Mouse (Mus musculus) activated CD4-positive, CD25-positive, alpha-beta regulatory T cell, adult 4 months (primary cell): ENCODE data around the gene Ppp1r36. TPM values are rescaled to one million over a fixed set of nuclear protein-coding genes. Genes with fewer than 3 reads are reported as not detected.
"Not testable (repeated sequence)": the region's sequence is repeated elsewhere in the genome, so short reads cannot be mapped to it uniquely, and the experiment has no call there.

ENCODE experiments used
- ATAC-seq: one replicate; pipeline ENCODE4 v1.8.0; 2017
- polyA plus RNA-seq, 2 experiments: library from polyadenylated mRNA; unstranded; fragments of 100-300 nt; shearing (Covaris generic); gene quantifications; one replicate each; pipeline ENCODE4 v1.2.1; 2017

Gene Ppp1r36
- polyA plus RNA-seq, 2 experiments from 2014 or later: not detected

DNA sequence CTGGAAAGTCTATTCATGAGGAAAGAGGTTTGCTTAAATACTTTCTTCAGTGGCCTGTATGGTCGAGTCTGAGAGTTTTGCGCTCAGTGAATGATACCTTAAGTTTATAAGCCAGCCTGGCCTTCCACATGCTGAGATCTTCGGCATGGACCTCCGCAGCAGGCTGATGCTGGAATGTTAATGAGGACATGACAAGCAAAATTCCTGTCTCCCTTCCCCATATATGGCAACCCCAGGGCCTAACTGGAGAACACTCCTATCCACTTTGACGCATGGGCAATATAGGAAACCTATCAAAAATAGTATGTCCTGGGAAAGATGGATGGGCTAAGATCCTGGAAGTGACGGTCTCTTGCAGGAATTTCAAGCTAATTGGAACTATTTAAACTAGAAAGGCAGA lies 30.8 kb downstream of the Ppp1r36 start:
- ATAC-seq: no peak

DNA sequence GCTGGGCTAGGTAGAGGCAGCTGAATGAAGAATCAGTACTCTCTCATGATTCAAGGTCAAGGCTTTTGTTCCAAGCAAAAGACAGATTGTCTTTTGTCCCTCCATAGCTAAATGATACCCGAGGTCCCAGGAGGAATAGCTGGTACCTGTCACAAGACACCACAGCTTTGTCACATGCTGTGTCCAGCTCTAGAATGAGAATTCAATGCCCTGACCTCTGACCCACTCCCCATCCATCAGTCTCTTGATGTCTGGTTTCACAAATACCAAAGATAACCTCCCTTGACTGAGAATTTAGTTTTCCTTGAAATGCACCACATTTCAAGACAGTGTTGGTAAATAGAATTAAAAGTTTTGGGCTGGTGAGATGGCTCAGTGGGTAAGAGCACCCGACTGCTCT lies 34.9 kb downstream of the Ppp1r36 start:
- ATAC-seq: no peak

- not testable (repeated sequence) for ATAC-seq
These were observed 41.1 kb downstream of the Ppp1r36 start for GRCm38 (mm10) chr12:76458445-76458844.

DNA sequence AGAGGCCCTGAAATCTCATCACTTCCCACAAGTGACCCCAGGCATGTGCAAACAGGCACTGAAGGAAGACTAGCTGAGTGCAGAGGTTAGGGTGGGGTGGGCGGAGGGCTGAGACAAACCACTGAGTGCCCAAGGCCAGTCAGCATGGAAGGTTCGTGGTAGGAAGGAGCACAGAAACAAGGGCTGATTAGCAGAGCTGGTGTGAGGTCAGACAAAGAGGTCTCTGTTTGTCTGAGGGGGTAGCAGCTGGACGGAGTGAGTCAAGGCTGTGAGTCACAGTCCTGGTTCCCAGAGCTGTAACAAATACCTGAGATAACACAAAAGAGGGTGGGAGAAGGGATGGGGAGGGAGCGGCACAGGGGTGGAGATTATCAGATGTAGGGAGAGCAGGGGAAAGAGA lies 41.7 kb downstream of the Ppp1r36 start:
- ATAC-seq: no peak

GRCm38 (mm10) chr12:76463391-76463790 lies 46.1 kb downstream of the Ppp1r36 start:
- no peak for ATAC-seq

DNA sequence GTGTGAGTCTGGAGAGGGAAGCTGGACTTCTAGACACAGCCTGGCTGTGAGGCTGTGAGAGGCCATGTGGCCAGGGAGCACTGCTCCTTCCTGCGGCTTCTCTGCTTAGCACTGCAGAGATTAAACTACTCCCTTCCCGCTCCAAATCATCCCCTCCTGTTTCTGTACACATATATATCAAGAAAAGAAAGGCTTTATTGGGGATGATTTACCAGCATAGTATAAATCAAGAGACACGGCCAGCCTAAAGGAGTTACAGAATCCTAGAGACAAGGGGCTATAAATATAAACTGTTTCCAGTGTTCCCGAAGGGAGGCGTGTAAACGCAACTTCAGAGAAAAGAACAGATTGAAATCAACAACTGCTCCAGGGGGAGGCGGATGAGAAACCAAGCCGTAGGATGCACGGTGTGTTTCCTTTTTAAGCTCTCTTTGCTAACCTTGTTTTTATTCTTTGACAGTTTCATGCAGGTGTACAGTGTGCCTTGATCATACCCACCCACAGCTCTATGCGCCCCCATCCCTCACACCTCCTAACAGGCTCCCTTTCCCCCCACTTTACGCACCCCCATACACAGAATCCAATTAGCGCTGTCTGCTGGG lies 47.4 kb downstream of the Ppp1r36 start:
- ATAC-seq: no peak

DNA sequence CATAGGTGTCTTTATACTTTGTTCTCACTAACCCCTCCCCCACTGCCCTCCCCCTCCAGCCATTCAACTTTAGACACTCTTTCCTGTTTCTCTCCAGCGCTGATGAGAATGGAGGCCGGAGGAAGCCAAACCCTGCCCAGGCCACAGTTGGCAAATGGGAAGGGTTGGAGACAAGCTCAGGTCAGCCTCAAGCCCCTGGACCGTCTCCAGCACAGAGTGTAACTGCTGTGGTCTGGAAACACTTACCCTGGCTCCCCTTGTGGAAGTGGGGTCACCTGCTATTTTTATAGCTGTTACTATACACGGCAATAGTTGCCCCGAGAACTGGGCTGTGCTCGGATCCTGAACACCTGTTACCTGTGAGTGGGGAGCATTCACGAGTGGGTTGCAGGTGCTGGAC lies 49.3 kb downstream of the Ppp1r36 start:
- no peak for ATAC-seq

- no peak for ATAC-seq
These were observed 49.9 kb downstream of the Ppp1r36 start for GRCm38 (mm10) chr12:76467256-76467655.

DNA sequence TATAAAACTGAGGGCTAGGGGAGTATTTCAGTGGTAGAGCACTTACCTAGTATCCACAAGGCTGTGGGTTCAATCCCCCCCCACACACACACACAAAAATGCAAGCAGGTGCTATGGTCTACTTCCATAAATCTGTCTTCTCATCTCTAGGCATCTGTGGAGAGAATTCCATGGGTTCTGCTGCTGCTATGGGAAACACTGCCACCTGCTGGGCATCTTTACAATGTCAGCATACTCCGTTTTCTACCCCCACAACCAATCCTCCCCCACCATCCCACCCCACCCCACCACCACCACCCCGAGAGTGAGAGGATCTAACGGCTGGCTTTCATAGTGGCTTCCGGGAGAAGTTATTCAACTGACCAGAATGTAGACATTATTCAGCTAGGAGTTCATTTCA lies 54.7 kb downstream of the Ppp1r36 start:
- ATAC-seq: peak; percentile 46

DNA sequence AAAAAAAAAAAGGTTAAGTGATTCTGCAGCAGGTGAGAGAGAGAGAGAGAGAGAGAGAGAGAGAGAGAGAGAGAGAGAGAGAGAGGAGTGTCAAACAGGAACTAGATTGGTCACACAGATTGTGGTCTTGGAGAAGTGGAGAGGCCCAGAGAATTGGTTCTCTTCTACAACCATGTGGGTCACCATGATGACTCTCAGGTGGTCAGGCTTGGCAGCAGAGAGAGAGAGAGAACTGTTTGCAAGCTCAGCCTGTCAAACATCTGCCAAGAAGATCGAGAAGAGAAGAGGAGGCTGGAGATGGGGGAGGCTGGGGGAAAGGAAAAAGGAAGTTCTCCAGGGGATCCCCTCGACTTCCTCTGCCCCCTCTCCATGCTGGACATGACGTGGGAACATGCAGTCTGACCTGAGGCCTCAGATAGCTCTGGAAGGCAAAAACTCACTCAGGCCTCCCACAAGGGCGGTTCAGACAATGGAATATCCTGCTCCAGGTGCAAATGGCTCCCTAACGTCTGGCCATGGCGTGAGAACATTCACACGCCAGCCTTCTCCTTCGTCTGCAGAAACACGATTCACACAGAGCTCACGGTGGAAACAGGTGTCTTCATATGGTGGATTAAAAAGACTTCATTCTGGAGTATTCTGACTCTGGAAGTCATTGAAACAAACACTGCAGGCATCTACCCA lies 56.4 kb downstream of the Ppp1r36 start:
- no peak for ATAC-seq

DNA sequence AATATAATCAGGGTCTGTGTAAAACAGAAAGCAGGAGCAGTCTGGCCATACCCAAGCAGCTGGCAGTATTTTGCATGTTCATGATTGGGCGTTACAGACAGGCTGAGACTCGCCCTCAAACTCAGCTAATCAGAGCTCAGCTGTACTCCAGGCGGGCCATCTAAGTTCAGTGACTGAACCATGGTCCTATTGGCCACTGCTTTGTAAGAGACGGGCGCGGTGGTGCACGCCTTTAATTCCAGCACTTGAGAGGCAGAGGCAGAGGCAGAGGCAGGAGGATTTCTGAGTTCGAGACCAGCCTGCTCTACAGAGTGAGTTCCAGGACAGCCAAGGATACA lies 56.9 kb downstream of the Ppp1r36 start:
- ATAC-seq: no peak

DNA sequence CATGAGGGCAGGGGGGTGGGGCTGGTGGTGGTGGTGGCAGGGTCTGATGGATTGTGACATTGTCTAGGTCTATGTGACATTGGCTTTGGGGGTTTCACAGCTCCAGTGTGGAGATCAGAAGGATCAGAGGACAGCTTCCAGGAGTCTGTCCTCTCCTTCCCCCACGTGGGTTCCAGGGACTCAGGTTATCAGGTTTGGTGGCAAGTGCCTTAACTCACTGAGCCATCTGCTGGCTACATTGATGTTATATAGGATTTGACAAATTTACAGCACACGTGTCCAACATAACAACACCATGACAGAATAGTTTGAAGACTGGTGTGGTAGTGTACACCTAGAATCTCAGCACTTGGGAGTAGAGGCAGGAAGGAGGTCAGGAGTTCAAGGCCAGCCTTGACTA lies 57.5 kb downstream of the Ppp1r36 start:
- no peak for ATAC-seq

DNA sequence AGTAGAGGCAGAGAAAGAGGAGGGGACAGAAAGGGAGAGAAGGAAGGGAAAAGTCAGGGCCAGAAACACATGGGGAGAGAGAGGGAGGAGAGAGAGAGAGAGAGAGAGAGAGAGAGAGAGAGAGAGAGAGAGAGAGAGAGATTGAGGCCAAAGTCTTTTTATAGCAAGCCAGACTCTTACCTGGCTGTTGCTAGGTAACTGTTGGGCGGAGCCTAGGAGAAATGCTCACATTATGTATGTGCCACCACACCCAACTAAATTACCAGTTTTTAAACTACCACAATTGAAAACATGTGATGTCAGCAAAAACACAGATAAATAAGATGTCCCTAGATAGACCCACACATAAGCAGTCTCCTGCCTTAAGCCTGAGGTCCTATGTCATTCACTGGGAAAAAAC lies 58.8 kb downstream of the Ppp1r36 start:
- no peak for ATAC-seq

- no peak for ATAC-seq
These were observed 61.1 kb downstream of the Ppp1r36 start for GRCm38 (mm10) chr12:76478309-76479023.

DNA sequence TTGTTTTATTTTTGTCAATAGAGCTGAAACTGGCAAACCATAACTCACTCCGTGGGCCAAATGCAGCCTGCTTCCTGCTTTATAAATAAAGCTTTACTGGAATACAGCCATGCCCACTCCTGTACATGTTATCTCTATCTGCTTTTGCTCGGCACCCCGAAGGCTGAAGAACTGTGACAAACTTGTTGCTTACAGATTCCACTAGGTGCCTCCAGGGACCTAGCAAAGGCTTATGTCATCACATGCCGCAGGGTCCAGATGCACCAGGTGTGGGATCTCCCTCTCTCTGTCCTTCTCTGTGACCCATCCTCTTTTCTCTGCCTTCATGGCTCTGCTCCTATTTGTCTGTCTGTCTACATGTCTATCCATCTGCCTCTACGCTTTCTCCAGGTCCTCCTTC lies 61.8 kb downstream of the Ppp1r36 start:
- ATAC-seq: no peak

DNA sequence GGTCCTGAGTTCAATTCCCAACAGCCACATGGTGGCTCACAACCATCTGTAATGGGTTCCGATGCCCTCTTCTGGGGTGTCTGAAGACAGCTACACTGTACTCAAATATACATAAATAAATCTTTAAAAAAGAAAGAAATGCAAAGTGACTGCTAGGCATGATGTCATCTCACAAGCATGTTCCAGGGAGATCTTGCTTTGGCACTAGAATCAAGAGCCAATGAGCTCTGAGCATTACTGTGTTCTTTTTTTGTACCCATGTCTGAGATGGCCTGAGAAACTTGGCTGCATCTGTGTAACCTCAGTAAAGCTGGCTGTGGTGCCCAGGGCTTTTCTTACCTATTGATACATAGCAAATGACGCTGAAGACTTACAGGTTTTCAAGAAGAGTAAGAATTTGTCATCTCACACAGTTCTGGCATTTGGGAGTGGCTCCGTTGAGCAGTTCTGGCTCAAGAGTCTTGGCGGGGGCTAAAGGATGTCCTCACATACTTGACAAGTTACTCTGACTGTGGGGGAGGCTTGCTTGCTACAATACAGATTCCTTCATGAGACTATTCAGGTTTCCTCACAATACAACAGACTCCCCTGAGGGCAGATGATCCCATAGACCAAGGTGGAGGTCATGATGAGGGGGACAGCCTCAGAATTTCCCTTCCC lies 62.6 kb downstream of the Ppp1r36 start:
- ATAC-seq: no peak

DNA sequence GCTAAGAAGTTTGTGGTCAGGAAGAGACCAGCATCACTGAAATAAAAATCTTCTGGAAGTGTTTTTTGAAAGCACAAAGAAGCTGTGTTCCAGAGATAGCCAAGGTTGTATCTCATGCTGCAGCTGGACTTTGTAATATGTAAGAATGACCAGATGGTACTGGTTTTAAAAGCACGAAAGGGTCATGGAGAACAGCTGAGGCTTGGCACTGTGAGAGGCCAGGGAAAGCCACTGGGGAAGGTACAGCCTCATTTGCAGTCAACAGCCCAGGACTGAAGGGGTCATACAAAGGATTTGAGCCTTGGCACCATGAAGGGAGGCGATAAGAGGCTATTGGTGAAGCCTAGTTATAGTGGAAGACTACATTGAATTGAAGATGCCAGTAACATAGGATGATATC lies 65.1 kb downstream of the Ppp1r36 start:
- ATAC-seq: no peak

GRCm38 (mm10) chr12:76482948-76483347 lies 65.6 kb downstream of the Ppp1r36 start:
- ATAC-seq: no peak

DNA sequence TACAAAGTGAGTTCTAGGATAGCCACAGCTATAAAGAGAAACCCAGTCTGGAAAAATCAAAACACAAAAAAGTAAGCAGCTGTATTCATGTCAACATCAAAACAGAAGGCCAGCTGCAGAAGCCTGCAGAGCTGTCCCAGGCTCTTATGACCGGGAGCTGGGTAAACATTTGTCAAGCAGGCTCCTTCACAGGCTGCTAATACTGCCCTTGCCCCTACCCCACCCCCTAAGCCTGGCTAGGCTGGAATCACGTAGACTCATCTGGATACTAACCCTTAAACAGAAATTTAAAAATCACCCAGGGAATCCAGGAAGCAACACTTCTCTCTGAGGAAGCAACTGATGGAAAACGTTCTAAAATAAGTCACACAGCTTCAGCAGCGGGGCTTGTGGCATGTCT lies 67.5 kb downstream of the Ppp1r36 start:
- no peak for ATAC-seq

- ATAC-seq: no peak
These were observed 68.0 kb downstream of the Ppp1r36 start for GRCm38 (mm10) chr12:76485381-76485780.

DNA sequence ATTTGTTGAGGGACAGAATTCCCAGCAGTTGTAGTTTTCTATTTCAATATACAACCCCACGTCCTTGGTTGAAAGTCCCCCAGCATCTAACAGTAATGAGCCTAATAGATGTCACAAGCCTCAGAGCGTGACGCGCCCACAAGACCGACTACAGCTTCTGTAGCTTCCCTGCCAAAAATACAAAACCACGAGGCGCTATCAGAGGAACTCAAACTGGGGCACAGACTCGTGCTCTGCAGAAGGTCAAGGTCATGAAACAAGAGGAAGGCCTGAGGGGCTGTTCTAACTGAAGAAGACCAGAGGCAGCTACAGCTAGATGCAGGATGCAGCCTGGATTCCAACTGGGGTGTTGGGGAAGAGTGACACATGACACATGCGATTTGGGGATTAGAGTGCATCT lies 69.6 kb downstream of the Ppp1r36 start:
- ATAC-seq: no peak
